Mouse (Mus musculus): ENCODE measurements around the gene Hapln2.

DNA sequence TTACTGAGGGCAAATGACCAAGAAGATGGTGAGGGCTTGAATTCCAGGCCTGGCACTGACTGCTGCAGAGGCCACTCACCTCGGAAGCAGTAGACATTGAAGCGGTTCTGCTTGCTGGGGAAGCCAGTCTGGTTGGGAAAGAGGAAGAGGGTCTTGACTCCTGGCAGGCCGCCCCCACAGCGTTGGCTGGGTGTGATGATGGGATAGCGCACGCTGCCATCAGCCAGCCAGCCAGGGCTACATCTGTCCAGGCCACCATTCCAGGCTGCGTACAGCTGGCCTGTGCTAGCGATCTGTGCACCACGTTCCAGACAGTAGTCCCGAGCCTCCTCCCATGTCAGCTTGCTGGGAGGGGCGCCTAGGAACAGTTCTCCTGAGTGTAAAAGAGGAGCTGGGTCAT, 32.1 kb downstream of the Hapln2 start:
- no peak for TF ChIP-seq POLR2A (IDR thresholded peaks at IDR 0.05; ENCODE audit: control insufficient read depth, low read depth, low read length)
- no peak for TF ChIP-seq CTCF (IDR thresholded peaks at IDR 0.05; ENCODE audit: control insufficient read depth, insufficient read depth, insufficient replicate concordance, low read depth, low read length)

Data from testis, adult 2 months (tissue).